Mouse (Mus musculus) cerebellum, postnatal 14 days (tissue): ENCODE measurements at regions not wholly inside any gene's neighbourhood (a gene's known extent, or its start where the extent isn't known, plus 50 kb on each side); places are given as distances from the start of the nearest gene placed in this dataset.
A peak's percentile ranks its signal among the peaks of the same experiment; 100 is the strongest.

Experiments used
- DNase-seq, 2 experiments: peaks; one replicate each; pipeline ENCODE4 v3.0.0; 2021; ENCODE audit warnings: mixed read lengths in 2 of 2

DNA sequence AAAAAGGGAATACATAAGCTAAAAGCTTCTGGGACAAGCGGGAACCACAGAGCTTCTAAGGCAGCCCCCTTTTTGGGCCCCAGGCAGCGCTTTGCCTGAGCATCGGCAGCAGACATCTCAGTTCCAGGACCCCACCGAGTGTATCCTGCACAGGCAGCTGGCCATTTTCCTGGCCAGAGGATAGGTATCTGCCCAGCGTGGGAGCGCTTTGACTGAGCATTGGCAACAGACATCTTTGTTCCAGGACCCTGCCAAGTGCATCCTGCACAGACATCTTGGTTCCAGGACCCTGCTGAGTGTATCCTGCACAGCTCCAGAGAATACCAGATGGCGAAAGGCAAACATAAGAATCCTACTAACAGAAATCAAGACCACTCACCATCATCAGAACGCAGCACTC lies 83.8 kb downstream of the Cypt2 start:
- peak; percentile 73 to 88 for DNase-seq
